Mouse (Mus musculus) liver, adult 2 months (tissue): ENCODE data around the gene Mon2. TPM values are rescaled to one million over a fixed set of nuclear protein-coding genes. Genes with fewer than 3 reads are reported as not detected.
"Not testable (repeated sequence)": the region's sequence is repeated elsewhere in the genome, so short reads cannot be mapped to it uniquely, and the experiment has no call there.

Experiments used
- DNase-seq: peaks from one replicate; pipeline ENCODE4 v3.0.0-alpha.2; 2011; ENCODE audit warnings: low read depth, low spot score; ENCODE audit errors: extremely low read depth
- H3K27ac ChIP-seq: fragments of 200-500 bp; replicated peaks from 2 replicates; pipeline ENCODE4 v1.5.1; 2012; ENCODE audit warnings: low read depth, mild to moderate bottlenecking, control low read depth, inconsistent platforms, low read length; ENCODE audit not compliant: insufficient read depth
- H3K27me3 ChIP-seq: fragments of 200-500 bp; 2 replicates; pipeline ENCODE4 v1.6.1; 2012; ENCODE audit warnings: mild to moderate bottlenecking, moderate library complexity, low read length, inconsistent platforms; ENCODE audit not compliant: control insufficient read depth, insufficient read depth
- H3K36me3 ChIP-seq: fragments of 200-500 bp; 2 replicates; pipeline ENCODE4 v1.6.1; 2012; ENCODE audit warnings: low read length, inconsistent platforms; ENCODE audit not compliant: control insufficient read depth, insufficient read depth
- H3K4me1 ChIP-seq: fragments of 200-500 bp; 2 replicates; pipeline ENCODE4 v1.6.1; 2011; ENCODE audit warnings: low read length; ENCODE audit not compliant: control insufficient read depth, insufficient read depth
- H3K4me3 ChIP-seq: fragments of 200-500 bp; 2 replicates; pipeline ENCODE4 v1.5.1; 2011; ENCODE audit warnings: low read depth, mild to moderate bottlenecking, control low read depth, low read length, moderate library complexity; ENCODE audit not compliant: insufficient read depth
- H3K79me2 ChIP-seq: fragments of 200-500 bp; 2 replicates; pipeline ENCODE4 v1.6.1; 2012; ENCODE audit warnings: inconsistent platforms, mild to moderate bottlenecking, low read length, moderate library complexity; ENCODE audit not compliant: control insufficient read depth, insufficient read depth
- H3K9ac ChIP-seq: fragments of 200-500 bp; 2 replicates; pipeline ENCODE4 v1.6.1; 2012; ENCODE audit warnings: low read depth, mild to moderate bottlenecking, control low read depth, inconsistent platforms, low read length
- CTCF ChIP-seq: fragments of 200-500 bp; IDR thresholded peaks from 2 replicates; pipeline ENCODE4 v1.5.1; 2011; ENCODE audit warnings: low read depth, low read length, control low read depth
- POLR2A ChIP-seq: fragments of 200-500 bp; IDR thresholded peaks from 2 replicates; pipeline ENCODE4 v1.6.1; 2011; ENCODE audit warnings: low read length, control low read depth; ENCODE audit not compliant: insufficient read depth; ENCODE audit errors: extremely low read depth
- WGBS: fragments of 180-500 bp; shearing (Covaris S2); methylation state at CpG from one replicate; pipeline ENCODE4 v1.1.7; 2018; 5-methylcytosine and 5-hydroxymethylcytosine counted together
- polyA plus RNA-seq: library from polyadenylated mRNA; depleted of rRNA; stranded (reverse); fragments of >200 nt; gene quantifications from 2 replicates; pipeline ENCODE4 v1.2.3, GENCODE M21; 2012
- total RNA-seq: library from RNA; depleted of rRNA; stranded (reverse); fragments of >200 nt; gene quantifications from 2 replicates; pipeline ENCODE4 v1.2.3, GENCODE M21; 2014

Mon2 gene
- total and polyA plus RNA-seq, 2 experiments: 35.1 to 51.8 TPM

DNA sequence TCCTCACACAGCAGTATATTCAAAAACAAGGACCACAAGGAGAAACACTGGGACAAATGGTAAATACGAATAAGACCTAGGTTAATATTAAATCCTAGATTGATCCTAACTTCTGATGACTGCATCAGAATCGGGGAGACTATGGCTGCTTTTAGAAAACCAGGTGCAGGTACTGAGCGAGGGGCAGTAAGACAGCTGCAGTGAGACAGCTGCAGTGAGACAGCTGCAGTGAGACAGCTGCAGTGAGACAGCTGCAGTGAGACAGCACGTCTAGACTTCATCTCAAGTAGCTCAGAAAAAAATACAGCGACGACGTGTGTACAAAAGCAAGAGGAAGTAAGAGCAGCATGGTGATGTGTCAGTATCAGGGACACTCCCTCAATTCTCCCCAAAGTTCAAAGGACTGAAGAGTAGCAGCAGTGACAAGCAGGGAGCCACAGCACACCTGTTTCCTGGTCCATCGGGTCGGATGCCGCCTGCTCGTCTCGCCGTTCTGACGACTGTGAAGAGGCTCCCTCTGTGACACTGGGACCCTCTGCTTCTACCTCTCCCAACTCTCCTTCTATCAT lies 44.1 kb downstream of the Mon2 start:
- no peak overlapping the region for H3K9ac ChIP-seq
- no peak for DNase-seq
- no peak overlapping the region for H3K4me3 ChIP-seq
- no peaks in the 10 kb centered on the region for H3K4me1 ChIP-seq
- TF ChIP-seq POLR2A: no peak
- no peak for TF ChIP-seq CTCF
- H3K36me3 ChIP-seq: peaks cover 71% of the 10 kb centered on the region
- H3K79me2 ChIP-seq: peaks cover 2% of the 10 kb centered on the region; the same call in 1 of the 2 replicates
- H3K27me3 ChIP-seq: no peaks in the 10 kb centered on the region
- no peak overlapping the region for H3K27ac ChIP-seq
- 77% methylated on average over 14 of the region's 14 CpGs for WGBS

DNA sequence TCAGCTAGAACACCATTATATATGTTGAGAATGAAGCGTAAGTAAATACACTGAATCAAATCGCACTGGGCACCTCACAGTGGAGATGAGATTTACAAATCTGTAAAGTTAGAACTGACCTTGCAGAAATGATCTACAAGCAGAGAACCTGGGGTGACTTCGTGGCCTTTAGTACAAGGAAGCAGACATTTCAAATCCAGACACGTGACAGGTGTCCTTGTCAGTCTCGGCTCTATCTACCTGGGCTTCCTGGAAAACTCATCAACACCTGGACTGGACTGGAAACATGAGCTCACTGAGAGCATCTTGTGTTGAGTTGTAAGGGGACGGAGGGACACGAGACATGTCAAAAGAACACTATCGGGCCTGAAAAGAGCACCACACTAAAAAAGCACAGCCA lies 44.9 kb downstream of the Mon2 start:
- H3K4me3 ChIP-seq: no peak overlapping the region
- no peak overlapping the region for H3K27ac ChIP-seq
- DNase-seq: no peak
- no peaks in the 10 kb centered on the region; the same call in 1 of the 2 replicates for H3K79me2 ChIP-seq
- H3K27me3 ChIP-seq: no peaks in the 10 kb centered on the region
- peaks cover 70% of the 10 kb centered on the region for H3K36me3 ChIP-seq
- TF ChIP-seq POLR2A (no peak), CTCF (no peak)
- no peaks in the 10 kb centered on the region for H3K4me1 ChIP-seq
- H3K9ac ChIP-seq: no peak overlapping the region
- 91% methylated on average over 8 of the region's 8 CpGs for WGBS

DNA sequence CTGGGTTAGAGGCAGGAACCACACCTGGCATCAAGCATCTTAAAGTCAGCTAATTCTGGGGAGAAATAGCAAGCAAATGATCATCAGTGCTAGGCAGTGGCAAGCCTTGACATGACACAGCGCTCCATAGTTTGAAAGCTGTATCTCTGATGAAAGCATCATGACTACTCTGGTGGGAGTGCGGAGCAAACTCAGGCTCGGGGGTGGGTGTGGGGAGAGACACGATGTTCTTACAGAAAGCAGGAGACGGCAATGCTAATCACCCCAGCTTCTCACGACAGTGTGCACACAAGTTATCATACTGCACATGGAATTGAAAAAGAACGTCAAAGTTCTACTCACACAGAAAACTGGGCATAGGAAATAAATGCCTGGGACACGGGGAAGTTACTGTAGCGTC lies 45.7 kb downstream of the Mon2 start:
- Histone ChIP-seq H3K36me3 (peaks cover 68% of the 10 kb centered on the region), H3K79me2 (no peaks in the 10 kb centered on the region; the same call in 1 of the 2 replicates), H3K4me3 (no peak overlapping the region), H3K27me3 (no peaks in the 10 kb centered on the region), H3K4me1 (no peaks in the 10 kb centered on the region), H3K27ac (no peak overlapping the region), H3K9ac (no peak overlapping the region)
- no peak for DNase-seq
- TF ChIP-seq CTCF: no peak
- no peak for TF ChIP-seq POLR2A
- WGBS: 93% methylated on average over 9 of the region's 9 CpGs

DNA sequence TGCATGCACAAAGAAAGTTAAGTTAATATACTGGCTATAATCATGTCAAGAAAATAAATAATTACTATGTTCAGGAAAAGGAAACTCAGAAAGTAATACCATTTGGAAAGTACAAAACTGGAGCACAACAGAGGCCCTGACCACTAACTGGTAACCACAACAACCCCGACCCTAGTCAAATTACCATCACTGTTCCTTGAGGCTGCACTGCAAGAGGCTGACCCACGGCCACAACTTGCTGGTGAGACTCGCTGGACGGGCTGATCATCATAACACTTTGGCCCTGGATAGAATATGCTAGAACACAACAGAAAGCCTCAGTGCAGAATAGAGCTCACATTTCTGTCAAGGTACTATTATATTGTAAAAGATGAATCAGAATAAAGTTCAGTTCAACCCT lies 47.4 kb downstream of the Mon2 start:
- no peaks in the 10 kb centered on the region for H3K27me3 ChIP-seq
- no peak for TF ChIP-seq CTCF
- TF ChIP-seq POLR2A: no peak
- H3K4me3 ChIP-seq: no peak overlapping the region
- H3K27ac ChIP-seq: no peak overlapping the region
- no peak overlapping the region for H3K9ac ChIP-seq
- no peaks in the 10 kb centered on the region for H3K4me1 ChIP-seq
- DNase-seq: no peak
- 98% methylated on average over 4 of the region's 4 CpGs for WGBS
- no peaks in the 10 kb centered on the region for H3K79me2 ChIP-seq
- peaks cover 68% of the 10 kb centered on the region for H3K36me3 ChIP-seq

DNA sequence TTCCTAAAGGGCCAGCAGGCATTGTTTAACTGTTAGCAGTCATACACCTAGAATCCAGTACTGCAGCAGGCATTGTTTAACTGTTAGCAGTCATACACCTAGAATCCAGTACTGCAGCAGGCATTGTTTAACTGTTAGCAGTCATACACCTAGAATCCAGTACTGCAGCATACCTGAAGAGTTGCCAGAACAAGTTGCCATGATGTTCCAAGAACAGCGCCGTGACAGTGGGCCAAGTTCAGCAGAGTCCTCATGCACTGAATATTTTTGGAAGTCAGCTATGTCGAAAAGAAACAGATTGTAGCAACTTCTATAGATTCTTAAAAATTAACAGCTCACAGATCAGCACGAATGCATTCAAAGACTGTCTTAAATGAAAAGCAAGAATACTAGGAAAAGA lies 49.6 kb downstream of the Mon2 start:
- peaks cover 61% of the 10 kb centered on the region for H3K36me3 ChIP-seq
- H3K9ac ChIP-seq, H3K4me3 ChIP-seq, H3K79me2 ChIP-seq, DNase-seq, H3K27ac ChIP-seq, H3K4me1 ChIP-seq, H3K27me3 ChIP-seq: not testable (repeated sequence)
- 73% methylated on average over 4 of the region's 4 CpGs for WGBS

DNA sequence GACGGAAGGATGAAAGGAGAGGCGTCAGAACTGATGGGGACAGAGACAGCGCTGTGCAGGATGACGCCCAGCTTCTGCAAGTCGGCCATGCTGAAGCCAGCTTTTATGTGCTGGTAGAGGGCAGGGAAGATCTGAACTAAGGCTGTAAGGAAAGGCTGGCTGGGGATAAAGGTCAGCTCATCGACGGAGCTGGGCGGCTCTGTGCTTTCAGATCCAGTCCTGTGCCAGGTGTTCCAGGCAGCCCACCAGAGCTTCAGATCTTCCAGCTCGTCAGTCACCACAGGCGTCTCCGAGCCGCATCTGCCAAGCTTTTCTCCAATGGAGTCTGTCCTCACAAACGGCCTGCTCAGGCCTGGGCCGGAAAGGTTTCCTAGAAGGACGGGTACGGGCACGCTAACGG lies 62.9 kb downstream of the Mon2 start:
- H3K9ac ChIP-seq: no peak overlapping the region
- 84% methylated on average over 18 of the region's 18 CpGs for WGBS
- no peaks in the 10 kb centered on the region for H3K4me1 ChIP-seq
- no peaks in the 10 kb centered on the region for H3K27me3 ChIP-seq
- H3K79me2 ChIP-seq: no peaks in the 10 kb centered on the region
- TF ChIP-seq CTCF: no peak
- TF ChIP-seq POLR2A: no peak
- H3K36me3 ChIP-seq: peaks cover 58% of the 10 kb centered on the region
- no peak overlapping the region for H3K27ac ChIP-seq
- DNase-seq: no peak
- no peak overlapping the region for H3K4me3 ChIP-seq
